Mouse (Mus musculus) brain, embryonic 14.5 days (tissue): ENCODE measurements at regions not wholly inside any gene's neighbourhood (a gene's known extent, or its start where the extent isn't known, plus 50 kb on each side); places are given as distances from the start of the nearest gene placed in this dataset.

Experiments
- CTCF ChIP-seq: fragments of 200-500 bp; IDR thresholded peaks from 2 replicates; pipeline ENCODE4 v1.5.1; 2012; ENCODE audit warnings: inconsistent platforms, mild to moderate bottlenecking, moderate library complexity, borderline replicate concordance; ENCODE audit not compliant: insufficient read depth, insufficient read length; ENCODE audit errors: extremely low read depth
- POLR2A ChIP-seq: fragments of 200-500 bp; IDR thresholded peaks from 2 replicates; pipeline ENCODE4 v1.6.1; 2012; ENCODE audit warnings: mild to moderate bottlenecking, inconsistent platforms, borderline replicate concordance; ENCODE audit not compliant: poor library complexity, insufficient read depth, insufficient read length, severe bottlenecking; ENCODE audit errors: extremely low read depth

DNA sequence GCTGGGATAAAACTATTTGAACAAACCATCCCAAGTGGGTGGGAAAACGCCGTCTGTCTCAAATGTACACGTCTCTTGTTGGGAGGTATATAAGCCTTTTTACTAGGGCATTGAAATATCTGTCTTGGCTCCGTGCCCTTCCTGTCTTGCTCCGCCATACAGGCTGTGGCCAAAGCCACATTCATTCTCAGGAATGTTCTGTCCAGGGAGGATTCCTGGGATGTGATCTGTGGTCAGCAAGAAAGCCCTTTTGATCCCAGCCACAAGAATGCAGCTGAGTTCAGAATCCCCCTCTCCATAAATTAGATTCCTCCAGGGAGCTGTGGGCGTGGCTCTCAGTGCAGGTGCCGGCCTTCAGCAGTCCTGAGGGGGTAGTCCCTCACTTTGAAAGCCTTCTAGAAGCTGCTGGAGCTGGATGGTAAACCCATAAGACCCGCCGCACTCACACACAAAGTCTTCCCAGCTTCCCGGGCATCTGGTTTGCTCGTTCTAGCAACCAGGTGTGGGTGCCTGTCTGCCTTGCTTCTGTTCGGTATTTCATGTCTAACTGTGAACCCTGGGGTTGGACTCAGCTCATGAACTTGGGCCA is 125.6 kb upstream of the Cdkn3 start:
- TF ChIP-seq CTCF = no peak
- TF ChIP-seq POLR2A = no peak
